Mouse (Mus musculus) monocyte, adult 2 months (primary cell): ENCODE data around the gene Tssc4.
A peak's percentile ranks its signal among the peaks of the same experiment; 100 is the strongest.

Experiments used
- DNase-seq, 2 experiments: peaks; one replicate each; pipeline ENCODE4 v3.0.0; 2022; ENCODE audit warnings: low spot score in 2 of 2, low read depth in 1 of 2

Tssc4 gene

GRCm38 (mm10) chr7:143044049-143044825, 24.8 kb upstream of the Tssc4 start:
- no peak for DNase-seq

GRCm38 (mm10) chr7:143044826-143045206, 24.2 kb upstream of the Tssc4 start:
- DNase-seq: no peak

DNA sequence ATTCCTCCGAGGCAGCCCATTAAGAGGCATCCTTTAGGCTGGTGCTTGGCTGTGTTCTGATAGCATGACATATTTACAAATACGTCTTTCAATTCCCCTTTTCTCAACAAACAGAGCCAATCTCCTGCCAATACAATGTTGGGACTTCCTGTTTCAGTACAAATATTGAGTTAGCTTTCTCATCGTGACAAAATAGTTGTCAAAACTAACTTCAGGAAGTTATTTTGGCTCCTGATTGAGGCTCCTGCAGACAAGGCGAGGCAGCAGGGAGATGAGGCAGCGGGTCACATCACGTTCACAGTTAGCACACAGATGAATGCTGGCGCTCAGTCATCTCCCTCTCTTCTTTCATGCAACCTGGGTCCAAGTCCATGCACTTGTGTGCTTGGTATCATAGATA, 22.7 kb upstream of the Tssc4 start:
- no peak for DNase-seq

DNA sequence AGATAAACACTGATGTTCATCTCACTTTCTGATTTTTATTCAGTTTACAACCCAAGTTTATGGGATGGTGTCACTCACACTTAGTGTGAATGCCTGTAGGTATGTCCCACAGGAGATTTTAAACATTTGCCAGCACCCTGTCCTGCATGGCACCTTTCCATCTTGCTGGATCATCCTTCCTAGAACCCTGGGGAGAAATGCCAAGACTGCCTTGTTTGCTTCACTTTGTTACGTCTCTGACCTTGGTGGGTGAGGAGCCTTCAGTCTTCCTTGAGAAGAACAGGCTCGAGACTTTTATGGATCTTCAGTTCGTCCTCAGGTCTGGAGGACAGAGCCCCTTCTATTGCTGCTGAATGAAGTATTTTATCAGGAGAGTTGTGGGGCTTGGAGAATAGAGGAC, 19.7 kb upstream of the Tssc4 start:
- no peak for DNase-seq

- DNase-seq: no peak
Observed at GRCm38 (mm10) chr7:143049841-143050816, 18.9 kb upstream of the Tssc4 start.

GRCm38 (mm10) chr7:143051316-143051715, 17.7 kb upstream of the Tssc4 start:
- no peak for DNase-seq

- DNase-seq: peak in 1 of 2 experiments; percentile 37
Observed at GRCm38 (mm10) chr7:143052626-143053007, 16.4 kb upstream of the Tssc4 start, which contains the start of gene Cd81. TSS of gene Cd81 (plus strand) at chr7:143052739.

- DNase-seq: no peak
Observed at GRCm38 (mm10) chr7:143053008-143053899, 15.8 kb upstream of the Tssc4 start.

GRCm38 (mm10) chr7:143053961-143054611, 15.0 kb upstream of the Tssc4 start:
- DNase-seq: no peak

DNA sequence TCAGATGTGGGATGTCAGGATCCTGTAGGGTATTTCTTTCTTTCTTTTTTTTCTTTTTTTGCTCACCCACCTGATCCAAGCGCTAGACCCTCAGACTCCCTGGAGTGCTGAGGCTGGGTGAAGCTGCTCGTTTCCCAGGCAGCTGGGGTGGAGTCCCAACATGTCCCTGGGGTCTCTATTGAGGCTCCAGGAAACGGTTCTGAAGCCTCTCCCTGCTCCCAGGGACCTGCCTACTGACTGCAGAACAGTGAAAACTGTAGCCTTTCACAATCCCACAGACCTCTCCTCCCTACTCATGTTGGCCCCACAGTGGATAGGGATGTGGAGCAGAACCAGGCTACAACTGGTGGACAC, 14.5 kb upstream of the Tssc4 start:
- DNase-seq: no peak

- no peak for DNase-seq
Observed at GRCm38 (mm10) chr7:143055001-143055400, 14.0 kb upstream of the Tssc4 start.

DNA sequence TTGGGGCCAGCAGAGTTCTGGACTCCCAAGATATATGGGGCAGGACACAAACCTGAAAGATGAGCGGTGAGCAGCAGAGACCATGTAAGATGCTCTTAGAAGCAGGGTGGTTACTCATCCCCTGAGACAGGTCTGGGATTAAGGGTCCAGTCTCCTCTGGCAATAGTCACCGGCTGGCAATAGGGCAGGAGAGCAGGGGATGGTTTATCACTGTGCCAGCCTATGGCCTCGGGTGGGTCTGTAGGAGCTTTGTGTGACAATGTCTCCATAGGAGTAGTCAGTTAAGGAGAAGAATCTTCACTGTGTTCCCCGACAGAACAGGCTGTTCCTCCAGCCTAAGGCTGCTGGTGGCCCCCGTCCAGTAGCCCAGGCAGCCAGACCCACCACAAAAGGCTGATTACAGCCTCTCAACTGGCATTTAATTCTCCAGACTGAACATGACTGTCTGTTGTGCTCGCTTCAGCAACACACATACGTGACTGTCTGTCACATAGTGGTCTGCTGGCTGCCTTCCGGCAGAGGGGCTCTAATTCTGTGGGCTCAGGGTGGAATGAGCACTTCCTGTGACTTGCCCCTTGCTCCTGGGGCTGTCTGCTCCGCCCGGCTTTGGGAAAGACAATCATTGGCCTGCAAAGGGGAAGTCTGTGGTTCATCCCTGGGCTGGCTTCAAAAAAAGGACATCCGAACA, 13.4 kb upstream of the Tssc4 start:
- no peak for DNase-seq

- DNase-seq: no peak
Observed at GRCm38 (mm10) chr7:143057023-143057422, 12.0 kb upstream of the Tssc4 start.

DNA sequence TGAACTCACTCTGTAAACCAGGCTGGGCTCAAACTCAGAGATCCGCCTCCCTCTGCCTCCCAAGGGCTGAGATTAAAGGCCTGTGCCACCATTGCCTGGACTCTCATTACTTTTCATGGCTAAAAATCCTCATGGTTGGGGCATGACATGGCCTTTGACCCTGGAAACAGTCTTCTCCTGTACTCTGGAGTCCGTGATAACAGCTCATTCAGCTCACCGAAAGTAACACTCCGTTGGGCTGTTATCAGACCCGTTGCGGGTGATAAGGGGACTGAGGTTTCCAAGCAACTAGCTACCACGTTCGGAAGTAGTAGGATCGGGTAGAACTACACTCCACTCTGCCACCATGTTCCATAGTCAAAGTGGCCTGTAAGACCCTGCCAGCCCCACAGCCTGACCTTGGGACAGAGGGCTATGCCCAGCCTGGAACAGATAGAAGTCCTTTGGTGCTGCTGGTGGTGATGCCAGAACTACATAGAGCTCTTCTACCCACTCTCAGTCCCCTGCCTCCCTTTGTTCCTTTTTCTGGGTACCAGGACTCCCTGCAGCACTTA, 11.3 kb upstream of the Tssc4 start:
- no peak for DNase-seq

DNA sequence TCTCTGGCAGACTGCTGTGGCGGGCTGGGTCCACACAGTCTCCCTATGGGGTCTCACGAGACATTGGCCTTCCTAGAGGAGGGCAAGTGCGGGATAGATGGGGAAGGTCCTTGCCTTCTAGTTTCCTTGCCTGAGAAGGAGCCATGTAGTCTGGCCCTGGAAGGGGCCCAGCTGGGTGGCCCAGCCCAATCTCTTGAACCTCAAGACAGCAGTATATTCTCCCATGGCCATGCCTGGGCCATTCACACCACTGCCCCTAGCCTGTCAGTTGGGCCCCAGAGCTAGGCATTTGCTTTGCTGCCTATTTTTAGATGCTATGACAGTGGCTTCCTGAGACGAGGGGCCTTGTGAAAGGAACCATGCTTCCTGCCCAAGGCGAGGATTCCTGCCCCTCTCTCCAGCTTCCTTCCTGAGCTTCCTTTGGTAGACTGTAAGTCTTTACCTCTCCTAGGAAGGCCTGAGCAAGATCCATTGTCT, 10.8 kb upstream of the Tssc4 start:
- DNase-seq: no peak

DNA sequence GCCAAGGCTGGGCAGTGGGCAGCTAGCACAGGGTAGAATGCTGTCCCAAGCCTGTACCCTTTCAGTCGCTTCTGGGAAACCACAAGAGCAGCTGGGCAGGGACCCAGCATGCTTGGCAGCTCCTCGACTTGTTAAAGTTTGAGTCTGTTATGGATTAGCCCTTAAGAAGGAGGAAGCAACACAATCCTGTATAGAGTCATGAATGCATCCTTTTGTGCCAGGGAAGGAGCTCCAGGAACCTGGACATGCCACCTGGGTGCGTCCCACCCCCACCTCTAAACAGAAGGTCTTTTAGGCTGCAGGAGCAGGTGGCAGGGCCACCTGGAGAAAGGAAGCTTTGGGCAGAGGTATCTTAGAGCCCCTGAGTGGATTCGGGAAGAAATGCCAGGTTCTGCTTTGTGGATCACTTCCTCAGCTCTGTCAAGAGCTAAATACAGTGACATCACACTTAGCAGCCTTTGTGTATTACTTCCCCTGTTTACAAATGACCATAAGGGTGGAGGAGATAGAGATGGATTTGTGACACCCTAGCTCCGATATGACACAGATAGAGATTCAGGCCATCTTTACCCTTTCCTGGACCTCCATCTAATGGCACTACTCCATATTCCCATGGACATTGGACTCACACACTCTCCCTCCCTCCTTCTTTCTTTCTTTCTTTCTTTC, 9.7 kb upstream of the Tssc4 start:
- peak in 1 of 2 experiments; percentile 31 for DNase-seq

DNA sequence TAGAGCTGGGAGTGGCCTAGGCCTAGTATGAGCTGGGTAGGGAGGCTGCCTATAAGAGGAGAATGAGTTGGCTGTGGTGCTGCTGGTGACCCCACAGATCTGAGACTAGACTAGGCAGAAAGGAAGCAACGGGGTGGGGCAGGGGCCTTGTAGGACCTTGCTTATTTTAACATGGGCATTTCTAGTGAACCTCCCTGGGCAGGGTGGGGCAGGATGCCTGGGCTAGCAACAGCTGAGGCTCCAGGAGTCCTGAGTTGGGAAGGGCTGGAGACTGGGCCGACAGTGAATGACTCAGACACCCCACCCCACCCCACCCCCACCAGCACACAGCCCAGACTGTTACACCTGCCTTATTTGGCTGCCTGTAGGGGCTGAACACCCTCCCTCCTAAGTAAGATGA, 6.3 kb upstream of the Tssc4 start:
- DNase-seq: no peak

- no peak for DNase-seq
Observed at GRCm38 (mm10) chr7:143064226-143064625, 4.8 kb upstream of the Tssc4 start.

DNA sequence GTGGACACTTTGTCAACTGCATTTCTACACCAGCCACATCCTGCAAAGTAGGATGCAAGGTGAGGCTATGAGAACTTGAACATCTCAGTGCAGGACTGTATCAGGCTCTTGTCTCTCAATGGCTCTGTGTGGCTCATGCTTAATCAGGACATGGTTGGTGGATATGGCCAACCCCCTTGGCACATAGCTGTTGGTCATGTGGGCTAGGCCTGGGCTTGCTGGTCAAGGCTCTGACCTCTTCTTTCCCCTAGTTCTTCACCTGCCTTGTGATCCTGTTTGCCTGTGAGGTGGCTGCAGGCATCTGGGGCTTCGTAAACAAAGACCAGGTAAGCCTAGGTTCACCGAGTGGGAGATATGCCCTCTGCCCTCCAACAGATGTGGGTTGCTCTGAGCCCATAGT, 3.4 kb upstream of the Tssc4 start:
- no peak for DNase-seq
